Mouse (Mus musculus) embryo, embryonic 11 days (tissue): ENCODE data around the gene Gm17349.
"Not testable (repeated sequence)": the region's sequence is repeated elsewhere in the genome, so short reads cannot be mapped to it uniquely, and the experiment has no call there.

Experiments used
- DNase-seq: peaks from one replicate; pipeline ENCODE4 v3.0.0-alpha.2; 2015

Gene Gm17349

GRCm38 (mm10) chr15:99705440-99706048, at the start of gene Gm17349:
Gm17349 (minus strand) TSS chr15:99705490.
- peak; percentile 78 for DNase-seq

GRCm38 (mm10) chr15:99754204-99754603, 48.9 kb upstream of the Gm17349 start:
- DNase-seq: no peak

GRCm38 (mm10) chr15:99740229-99740628, 34.9 kb upstream of the Gm17349 start:
- no peak for DNase-seq

GRCm38 (mm10) chr15:99736675-99737074, 31.4 kb upstream of the Gm17349 start:
- no peak for DNase-seq

GRCm38 (mm10) chr15:99735631-99736030, 30.3 kb upstream of the Gm17349 start:
- no peak for DNase-seq

GRCm38 (mm10) chr15:99733186-99733585, 27.9 kb upstream of the Gm17349 start:
- DNase-seq: no peak

- DNase-seq: no peak
These were observed 26.4 kb upstream of the Gm17349 start for GRCm38 (mm10) chr15:99731678-99732077.

- DNase-seq: no peak
These were observed 25.9 kb upstream of the Gm17349 start for GRCm38 (mm10) chr15:99731167-99731566.

- no peak for DNase-seq
These were observed 23.9 kb upstream of the Gm17349 start for GRCm38 (mm10) chr15:99729056-99729783.

GRCm38 (mm10) chr15:99728211-99728610, 22.9 kb upstream of the Gm17349 start:
- DNase-seq: no peak

GRCm38 (mm10) chr15:99727525-99727924, 22.2 kb upstream of the Gm17349 start:
- no peak for DNase-seq

- not testable (repeated sequence) for DNase-seq
These were observed 21.7 kb upstream of the Gm17349 start for GRCm38 (mm10) chr15:99727039-99727438.

- DNase-seq: no peak
These were observed 21.3 kb upstream of the Gm17349 start for GRCm38 (mm10) chr15:99726549-99726948.

GRCm38 (mm10) chr15:99725341-99726155, 20.3 kb upstream of the Gm17349 start, which contains the start of gene Cox14:
Cox14 (plus strand) TSS chr15:99725618.
- DNase-seq: peak; percentile 97

- DNase-seq: peak; percentile 86
These were observed 19.2 kb upstream of the Gm17349 start for GRCm38 (mm10) chr15:99724292-99725021.

- no peak for DNase-seq
These were observed 18.4 kb upstream of the Gm17349 start for GRCm38 (mm10) chr15:99723515-99724291.

- DNase-seq: no peak
These were observed 17.8 kb upstream of the Gm17349 start for GRCm38 (mm10) chr15:99723120-99723514.

GRCm38 (mm10) chr15:99721921-99722743, 16.8 kb upstream of the Gm17349 start:
- no peak for DNase-seq

- DNase-seq: no peak
These were observed 14.6 kb upstream of the Gm17349 start for GRCm38 (mm10) chr15:99719865-99720264.

- no peak for DNase-seq
These were observed 13.3 kb upstream of the Gm17349 start for GRCm38 (mm10) chr15:99718461-99719021.
